Mouse (Mus musculus): ENCODE data around the gene Dido1.

Dido1 gene

GRCm38 (mm10) chr2:180709923-180710272 is at the start of gene Dido1, which contains the start of gene Gid8:
TSS of gene Dido1 (minus strand) at chr2:180709999.
TSS of gene Gid8 (plus strand) at chr2:180710117.
- peak; percentile 93 to 94 for DNase-seq (ENCODE audit: low spot score in 2 of 2)

DNA sequence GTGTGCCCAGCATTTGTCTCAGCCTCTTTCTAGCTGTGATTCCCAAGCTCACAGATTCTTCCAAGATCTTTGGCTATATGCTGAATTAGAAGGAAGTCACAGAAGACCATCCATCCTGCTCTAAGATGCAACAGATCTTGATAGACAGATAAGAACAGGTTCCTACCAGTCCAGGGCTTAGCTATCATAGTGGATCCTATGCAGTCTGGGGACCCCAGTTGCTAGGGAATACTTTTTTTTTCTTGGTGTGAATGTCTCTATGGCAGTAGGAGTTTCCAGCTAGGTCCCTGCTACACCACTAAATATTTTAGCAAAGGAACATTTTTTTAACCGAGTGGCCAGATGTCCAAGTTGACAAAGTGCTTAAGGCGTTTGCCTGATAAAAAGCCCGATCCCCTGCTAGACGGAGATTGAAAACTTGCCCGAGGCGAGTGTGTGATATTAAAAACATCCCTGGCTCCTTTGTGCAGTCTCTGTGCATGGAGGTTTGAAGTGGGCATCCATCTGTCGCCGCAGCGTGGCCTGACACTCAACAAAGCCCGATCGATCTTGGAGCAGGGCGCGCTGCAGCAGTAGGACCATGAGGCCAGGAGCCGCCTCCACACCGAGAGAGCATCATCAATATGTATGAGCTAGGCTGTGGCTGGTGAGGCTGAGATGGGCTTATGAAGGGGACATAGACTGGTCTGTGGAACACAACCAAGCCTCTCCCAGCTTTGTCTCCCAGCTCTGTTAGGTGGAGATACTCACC is 48.9 kb upstream of the Dido1 start:
- no peak for DNase-seq (ENCODE audit: low spot score in 2 of 2)

- DNase-seq (ENCODE audit: low spot score in 2 of 2): no peak
These were observed 47.0 kb upstream of the Dido1 start for GRCm38 (mm10) chr2:180756786-180757185.

DNA sequence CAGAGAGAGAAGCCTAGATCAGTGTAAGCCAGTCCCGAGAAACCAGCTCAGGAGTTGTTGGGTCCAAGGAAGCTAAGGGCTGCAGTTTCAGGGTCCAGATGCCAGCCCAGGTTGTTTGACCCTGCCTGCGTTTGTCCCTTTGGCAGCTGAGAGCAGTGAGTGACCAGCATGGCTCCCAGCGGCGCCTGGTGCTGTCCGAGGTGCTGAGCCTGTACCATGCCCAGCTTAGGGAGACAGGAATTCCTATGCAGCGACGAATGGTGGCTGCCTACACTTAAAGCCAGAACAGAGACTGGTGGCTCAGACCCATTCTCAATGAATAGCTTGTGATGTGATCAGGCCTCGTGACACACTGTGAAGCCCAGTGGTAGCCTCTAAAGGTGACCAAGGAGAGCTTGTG is 46.1 kb upstream of the Dido1 start:
- DNase-seq (ENCODE audit: low spot score in 2 of 2): peak; percentile 33 to 72

GRCm38 (mm10) chr2:180754976-180755688 is 45.3 kb upstream of the Dido1 start:
- no peak for DNase-seq (ENCODE audit: low spot score in 2 of 2)

GRCm38 (mm10) chr2:180748904-180749303 is 39.1 kb upstream of the Dido1 start:
- no peak for DNase-seq (ENCODE audit: low spot score in 2 of 2)

DNA sequence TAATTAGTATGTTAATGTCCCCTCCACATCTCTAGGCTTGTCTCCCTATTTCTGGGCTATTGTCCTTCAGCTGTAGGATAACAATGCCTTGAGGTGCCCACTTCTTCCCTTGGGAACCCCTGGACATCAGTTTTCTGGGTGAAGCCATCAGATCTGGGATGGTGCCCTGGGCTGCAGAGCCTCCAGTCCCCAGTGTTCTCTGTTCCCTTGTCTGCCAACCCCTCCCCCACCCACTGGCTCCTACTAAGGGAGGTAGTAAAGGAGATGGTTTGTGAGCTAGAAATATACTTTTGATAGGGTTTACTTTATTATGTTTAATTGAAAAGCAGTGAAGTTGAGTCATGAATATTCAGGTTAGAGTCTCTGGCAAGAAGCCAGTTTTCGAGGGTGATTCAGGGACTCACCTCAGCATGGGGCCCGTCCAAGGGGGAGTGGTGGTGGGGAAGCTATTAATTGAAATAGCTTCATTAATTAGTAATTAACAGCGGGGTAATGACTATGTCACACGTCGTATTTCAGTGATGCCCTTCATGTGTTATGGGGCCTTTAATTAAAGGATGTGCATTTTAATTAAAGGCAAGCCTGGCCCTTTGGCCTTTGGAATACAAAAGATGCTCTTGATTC is 36.9 kb upstream of the Dido1 start:
- no peak for DNase-seq (ENCODE audit: low spot score in 2 of 2)

DNA sequence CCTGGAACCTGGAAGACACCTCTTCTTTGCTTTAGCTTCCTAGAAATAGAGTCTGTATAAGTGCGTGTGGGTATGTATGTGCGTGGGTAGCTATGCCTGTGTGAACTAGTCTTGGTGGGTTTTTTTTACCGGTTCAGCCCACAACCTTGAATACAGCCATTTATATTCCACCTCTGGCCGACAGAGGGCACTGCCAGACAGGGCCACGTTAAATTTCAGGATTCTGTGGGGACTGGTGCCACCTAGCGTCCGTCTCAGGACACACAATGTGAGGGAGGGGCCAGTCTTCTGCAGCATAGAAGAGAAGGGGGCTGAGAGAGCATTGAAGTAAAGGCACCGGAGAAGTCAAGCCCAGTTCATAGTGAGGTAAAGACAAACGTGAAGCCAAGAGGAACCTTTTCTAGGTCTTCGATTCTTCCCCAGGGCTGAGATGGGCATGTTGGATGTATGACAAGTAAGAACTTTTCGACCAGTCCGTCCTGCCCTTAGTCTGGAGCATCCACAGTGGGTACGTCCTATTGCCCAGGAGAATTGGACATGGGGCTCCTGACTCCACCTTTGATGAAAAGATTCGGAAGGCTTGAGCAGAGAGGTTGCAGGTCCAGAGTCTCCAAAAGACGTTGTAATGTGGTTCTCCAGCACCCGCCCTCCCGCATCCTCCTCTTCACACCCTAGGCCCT is 35.6 kb upstream of the Dido1 start:
- DNase-seq (ENCODE audit: low spot score in 2 of 2): peak; percentile 71 to 86

- no peak for DNase-seq (ENCODE audit: low spot score in 2 of 2)
These were observed 33.5 kb upstream of the Dido1 start for GRCm38 (mm10) chr2:180743321-180743720.

- no peak for DNase-seq (ENCODE audit: low spot score in 2 of 2)
These were observed 33.0 kb upstream of the Dido1 start for GRCm38 (mm10) chr2:180742820-180743219.

DNA sequence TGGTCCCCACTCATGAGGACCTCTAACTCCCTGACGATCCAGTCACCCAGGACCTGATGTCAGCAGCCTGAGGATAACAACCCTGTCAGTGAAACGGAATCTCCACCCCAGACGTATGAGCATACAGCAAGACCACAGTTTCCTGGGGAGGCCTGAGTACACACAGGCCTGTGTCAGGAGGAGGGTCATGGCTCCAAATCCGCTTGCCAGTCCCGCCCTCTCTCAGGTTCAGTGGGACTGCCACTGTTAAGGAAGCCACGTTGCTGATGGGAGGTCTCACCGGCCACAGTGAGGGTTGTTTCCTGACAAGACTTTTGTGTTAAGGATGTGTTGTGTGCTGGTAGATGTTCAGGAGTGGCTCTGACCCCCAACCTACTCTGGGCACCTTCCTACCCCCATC is 31.6 kb upstream of the Dido1 start:
- DNase-seq (ENCODE audit: low spot score in 2 of 2): no peak

DNA sequence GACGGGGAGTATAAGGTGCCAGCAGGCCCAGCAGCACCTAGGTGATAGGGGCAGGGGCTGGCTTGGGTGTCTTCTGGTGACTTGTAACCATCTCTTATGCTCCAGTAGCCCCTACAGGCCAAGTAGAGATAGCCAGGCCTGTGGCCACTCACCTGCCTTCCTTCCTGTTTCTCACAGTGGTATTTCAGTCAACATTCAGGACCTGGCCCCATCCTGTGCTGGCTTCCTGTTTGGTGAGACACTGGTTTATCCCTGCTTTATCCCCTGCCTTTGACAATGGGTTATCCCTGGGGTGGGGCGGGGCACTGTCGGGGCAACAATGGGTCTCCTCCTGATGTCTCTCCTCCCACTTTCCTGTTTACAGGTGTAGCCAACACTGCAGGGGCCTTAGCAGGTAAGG is 30.6 kb upstream of the Dido1 start:
- no peak for DNase-seq (ENCODE audit: low spot score in 2 of 2)

DNA sequence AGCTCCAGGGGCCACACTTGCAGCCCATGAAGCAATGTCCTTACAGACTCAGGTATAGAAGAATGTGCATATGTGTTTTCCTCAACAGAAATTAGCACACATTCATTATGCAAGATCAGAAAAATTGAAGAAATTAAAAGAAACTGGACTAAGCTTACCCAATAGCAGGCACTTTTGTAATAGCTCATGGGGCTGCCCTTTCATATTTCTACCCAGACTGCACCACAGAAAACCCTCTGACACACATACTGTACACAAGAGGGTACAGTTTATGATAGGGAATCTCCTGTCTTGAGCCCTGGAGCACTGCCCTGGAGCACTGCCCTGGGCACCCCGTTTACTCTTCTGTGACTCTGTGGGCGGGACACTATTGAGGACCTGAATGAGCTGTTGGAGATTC is 28.2 kb upstream of the Dido1 start:
- no peak for DNase-seq (ENCODE audit: low spot score in 2 of 2)

DNA sequence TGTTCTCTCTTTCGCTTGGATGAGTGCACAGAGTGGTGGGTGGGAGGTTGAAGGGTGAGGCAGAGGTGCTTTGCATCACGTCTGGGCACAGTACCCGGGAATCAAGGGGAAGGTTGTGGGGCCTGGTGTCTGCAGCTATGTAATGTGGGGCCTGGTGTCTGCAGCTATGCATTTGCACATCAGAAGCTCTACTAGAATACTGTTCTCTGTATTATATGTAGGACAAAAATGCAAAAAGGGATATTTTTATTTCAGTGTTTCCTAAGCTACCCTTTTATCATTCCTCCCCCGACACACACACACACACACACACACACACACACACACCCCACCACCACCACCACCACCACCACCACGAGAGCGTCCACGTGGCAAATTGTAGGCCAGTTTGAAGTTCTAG is 25.4 kb upstream of the Dido1 start:
- no peak for DNase-seq (ENCODE audit: low spot score in 2 of 2)

GRCm38 (mm10) chr2:180731984-180732383 is 22.2 kb upstream of the Dido1 start:
- DNase-seq (ENCODE audit: low spot score in 2 of 2): no peak

- no peak for DNase-seq (ENCODE audit: low spot score in 2 of 2)
These were observed 21.2 kb upstream of the Dido1 start for GRCm38 (mm10) chr2:180731036-180731435.

- no peak for DNase-seq (ENCODE audit: low spot score in 2 of 2)
These were observed 17.8 kb upstream of the Dido1 start for GRCm38 (mm10) chr2:180727613-180728021.

DNA sequence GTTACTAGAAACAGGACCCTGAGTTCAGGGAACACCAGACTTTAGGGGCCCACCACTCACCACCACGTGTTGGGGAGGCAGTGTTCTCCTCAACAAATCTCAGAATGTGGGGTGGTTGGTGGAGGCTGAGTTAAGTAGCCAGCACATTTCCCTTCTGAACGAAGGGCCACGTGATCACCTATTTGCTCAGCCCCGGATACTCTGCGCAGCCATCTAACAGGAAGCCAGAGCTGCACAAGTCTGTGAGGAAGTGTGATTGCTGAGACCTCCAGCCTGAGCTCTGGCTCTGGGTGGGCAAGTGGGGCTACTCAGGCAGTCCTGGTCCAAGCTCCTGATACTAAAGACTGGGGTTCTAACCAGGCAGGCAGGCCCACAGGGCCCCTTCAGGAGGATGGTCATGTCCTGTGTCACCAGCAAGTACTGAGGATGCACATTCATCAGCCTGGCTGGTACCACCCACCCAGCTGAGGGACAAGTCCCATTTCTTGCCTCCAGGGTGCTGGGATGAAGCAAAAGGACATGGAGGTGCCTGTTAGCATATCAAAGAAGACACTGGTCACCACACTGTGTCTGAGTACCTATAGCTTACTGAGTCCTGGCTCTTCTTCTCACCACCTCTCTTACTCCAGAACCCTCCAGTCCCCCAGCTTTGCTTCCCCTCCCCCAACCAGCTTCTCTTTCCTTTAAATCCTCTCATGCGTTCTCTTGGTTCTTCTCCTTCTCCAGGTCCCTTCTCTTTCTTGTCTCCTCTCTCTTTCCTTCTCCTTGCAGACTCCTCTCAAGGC is 17.1 kb upstream of the Dido1 start:
- DNase-seq (ENCODE audit: low spot score in 2 of 2): no peak

GRCm38 (mm10) chr2:180725856-180726629 is 16.2 kb upstream of the Dido1 start:
- no peak for DNase-seq (ENCODE audit: low spot score in 2 of 2)

GRCm38 (mm10) chr2:180725414-180725778 is 15.6 kb upstream of the Dido1 start:
- no peak for DNase-seq (ENCODE audit: low spot score in 2 of 2)
